40 mouse cellular contexts compared by ENCODE assay signal in genomic region chr11:114981866-114982265, GRCm38 (mm10). TPM values are rescaled to one million over a fixed set of nuclear protein-coding genes. Genes with fewer than 3 reads are reported as not detected.
DNase-seq lines count a peak whose midpoint lies in the region; ATAC-seq and TF ChIP-seq lines count a peak whose summit lies in the region.
"Had no signal": no experiment of that assay in that cellular context is flagged by ENCODE, and none has a peak within 500 bp of the region (broad histone marks: within the 10 kb centered on the region; RNA-seq: fewer than 3 reads in every experiment).

No protein-coding gene starts in this region.

- TF ChIP-seq EP300 in heart, postnatal 0 days (IDR thresholded peaks at IDR 0.05; ENCODE audit: low read depth), result no peak

- H3K9me3 ChIP-seq in heart, postnatal 0 days (replicated peaks; ENCODE audit: control insufficient read depth, low read length), result 0 out of 2 replicates have a peak, but pooled peaks cover 9% of the 10 kb centered on the region
- H3K9me3 ChIP-seq in heart, embryonic 11.5 days (replicated peaks; ENCODE audit: control insufficient read depth, low read length), result peaks cover 4% of the 10 kb centered on the region; the same call in 1 of the 2 replicates
- H3K9me3 ChIP-seq in kidney, embryonic 15.5 days (replicated peaks), result peaks cover 21% of the 10 kb centered on the region
- H3K9me3 ChIP-seq: heart, embryonic 15.5 days had no signal

- H3K4me1 ChIP-seq in heart, postnatal 0 days (ENCODE audit: control insufficient read depth, insufficient read depth), result no peaks in the 10 kb centered on the region
- no peaks in the 10 kb centered on the region for H3K4me1 ChIP-seq in heart, embryonic 11.5 days (ENCODE audit: control insufficient read depth, insufficient read depth, low read length)
- H3K4me1 ChIP-seq in kidney, embryonic 15.5 days, result no peaks in the 10 kb centered on the region
- H3K4me1 ChIP-seq: embryonic facial prominence, embryonic 12.5 days; heart, embryonic 15.5 days; limb, embryonic 10.5 days; limb, embryonic 15.5 days; liver, embryonic 13.5 days; midbrain, embryonic 12.5 days; neural tube, embryonic 13.5 days had no signal

- no peak overlapping the region for H3K9ac ChIP-seq in heart, postnatal 0 days (replicated peaks; ENCODE audit: low read depth, low read length)
- no peak overlapping the region for H3K9ac ChIP-seq in heart, embryonic 11.5 days (ENCODE audit: low read depth, low read length)
- H3K9ac ChIP-seq in kidney, embryonic 15.5 days, result no peak overlapping the region
- H3K9ac ChIP-seq: embryonic facial prominence, embryonic 12.5 days; heart, embryonic 15.5 days; hindbrain, embryonic 14.5 days; limb, embryonic 15.5 days; liver, embryonic 13.5 days; midbrain, embryonic 12.5 days; neural tube, embryonic 13.5 days had no signal

- intact Hi-C loops in gastrocnemius, postnatal 14 days (cut with DNase I; ENCODE audit: low total_unique reads), result no loop called here

- no peak for TF ChIP-seq CTCF in heart, postnatal 0 days (IDR thresholded peaks at IDR 0.05; ENCODE audit: low read depth)

- no peak for ATAC-seq in heart, postnatal 0 days (ENCODE audit: insufficient read depth, low read depth)
- no peak for ATAC-seq in heart, embryonic 11.5 days (replicated peaks; ENCODE audit: insufficient number of reproducible peaks, low FRiP score, low TSS enrichment)
- ATAC-seq in kidney, embryonic 15.5 days (replicated peaks; ENCODE audit: low FRiP score), result no peak
- ATAC-seq: forebrain, embryonic 14.5 days; intestine, postnatal 0 days; lung, postnatal 0 days; Patski had no signal

- WGBS in heart, postnatal 0 days, result 42% methylated on average over 4 of the region's 4 CpGs
- WGBS in heart, embryonic 11.5 days (ENCODE audit: insufficient replicate concordance), result 58% methylated on average over 4 of the region's 4 CpGs
- 83% methylated on average over 4 of the region's 4 CpGs for WGBS in kidney, embryonic 15.5 days

- no peak overlapping the region for H3K4me2 ChIP-seq in heart, postnatal 0 days (ENCODE audit: low read depth, low read length)
- H3K4me2 ChIP-seq in heart, embryonic 11.5 days, result no peak overlapping the region
- no peak overlapping the region for H3K4me2 ChIP-seq in kidney, embryonic 15.5 days
- H3K4me2 ChIP-seq: embryonic facial prominence, embryonic 12.5 days; heart, embryonic 15.5 days; hindbrain, embryonic 14.5 days; limb, embryonic 15.5 days; liver, embryonic 13.5 days; midbrain, embryonic 12.5 days; neural tube, embryonic 13.5 days had no signal

- H3K27ac ChIP-seq in heart, postnatal 0 days (ENCODE audit: low read depth), result no peak overlapping the region
- H3K27ac ChIP-seq in heart, embryonic 11.5 days (ENCODE audit: low read depth, low read length), result no peak overlapping the region
- H3K27ac ChIP-seq in kidney, embryonic 15.5 days, result no peak overlapping the region
- H3K27ac ChIP-seq: embryonic facial prominence, embryonic 12.5 days; gastrocnemius, adult 2 months; heart, embryonic 15.5 days; hindbrain, embryonic 14.5 days; limb, embryonic 10.5 days; limb, embryonic 15.5 days; liver, embryonic 13.5 days; midbrain, embryonic 12.5 days; neural tube, embryonic 13.5 days had no signal

- H3K27me3 ChIP-seq in heart, postnatal 0 days (ENCODE audit: control insufficient read depth, insufficient read depth, low read length), result no peaks in the 10 kb centered on the region
- H3K27me3 ChIP-seq in heart, embryonic 11.5 days (ENCODE audit: control insufficient read depth, insufficient read depth, low read length), result no peaks in the 10 kb centered on the region
- H3K27me3 ChIP-seq in kidney, embryonic 15.5 days, result no peaks in the 10 kb centered on the region
- H3K27me3 ChIP-seq: embryonic facial prominence, embryonic 12.5 days; heart, embryonic 15.5 days; limb, embryonic 15.5 days; liver, embryonic 13.5 days; midbrain, embryonic 12.5 days; neural tube, embryonic 13.5 days; Patski had no signal

- no peaks in the 10 kb centered on the region for H3K36me3 ChIP-seq in heart, postnatal 0 days (replicated peaks; ENCODE audit: control insufficient read depth, insufficient read depth, low read length)
- H3K36me3 ChIP-seq in heart, embryonic 11.5 days (ENCODE audit: control insufficient read depth, insufficient read depth, low read length), result no peaks in the 10 kb centered on the region
- no peaks in the 10 kb centered on the region for H3K36me3 ChIP-seq in kidney, embryonic 15.5 days
- H3K36me3 ChIP-seq: embryonic facial prominence, embryonic 12.5 days; heart, embryonic 15.5 days; limb, embryonic 10.5 days; limb, embryonic 15.5 days; liver, embryonic 13.5 days; midbrain, embryonic 12.5 days; neural tube, embryonic 13.5 days had no signal

- DNase-seq in heart, postnatal 0 days (ENCODE audit: low spot score), result peak; percentile 25
- peak; percentile 21 for DNase-seq in right cerebral cortex, adult 18-20 months
- DNase-seq in right cerebral cortex, postnatal 14 days, result no peak
- peak; percentile 35 for DNase-seq in NIH3T3 (ENCODE audit: low read depth)
- peak; percentile 18 for DNase-seq in telencephalon, adult 2 months (ENCODE audit: low read depth, low spot score)
- no peak for DNase-seq in gastrocnemius, postnatal 14 days
- DNase-seq: adrenal gland, postnatal 14 days; cerebellum, adult 9-10 months; embryo, embryonic 11 days; gastrocnemius, adult 2 months; kidney, postnatal 36 days; liver, embryonic 13.5 days; lung, adult 18-20 months; spleen, adult 18-20 months; thymus, adult 18-20 months; thymus, postnatal 25 days had no signal

- no peak overlapping the region for H3K4me3 ChIP-seq in heart, postnatal 0 days (ENCODE audit: low read depth, low read length)
- no peak overlapping the region for H3K4me3 ChIP-seq in heart, embryonic 11.5 days (ENCODE audit: low read depth, low read length)
- H3K4me3 ChIP-seq in kidney, embryonic 15.5 days (replicated peaks), result no peak overlapping the region
- H3K4me3 ChIP-seq: embryonic facial prominence, embryonic 12.5 days; gastrocnemius, adult 2 months; heart, embryonic 15.5 days; limb, embryonic 10.5 days; limb, embryonic 15.5 days; liver, embryonic 13.5 days; midbrain, embryonic 12.5 days; neural tube, embryonic 13.5 days had no signal

RNA-seq across cellular contexts. Expression of gene Cd300ld, which starts 7.9 kb away (rescaled TPM):
- not detected in 2 replicates for total RNA-seq in heart, postnatal 0 days (2014; rRNA removed; ENCODE audit: low replicate concordance)
- polyA plus RNA-seq in heart, postnatal 0 days (2015; fragmentation: Nextera tagmentation; extraction: Ambion mirVana), result 0.31 and 0.32 TPM in 2 replicates
- not detected in 2 replicates for polyA plus RNA-seq in heart, embryonic 11.5 days (2014; fragmentation: Nextera tagmentation; extraction: Ambion mirVana)
- total RNA-seq in gastrocnemius, postnatal 14 days (2021), result under 1 TPM; 0.24 to 0.37 TPM
- 0.10 and 0.26 TPM in 2 replicates for polyA plus RNA-seq in kidney, embryonic 15.5 days (2015; fragmentation: Nextera tagmentation; extraction: Ambion mirVana)
- total RNA-seq: layer of hippocampus, postnatal 25 days; midbrain, postnatal 0 days had no signal
- polyA plus RNA-seq: C2C12; embryonic facial prominence, embryonic 12.5 days; forebrain, embryonic 14.5 days; limb, embryonic 10.5 days; midbrain, postnatal 0 days; neural tube, embryonic 13.5 days had no signal

RNA-seq across cellular contexts. Expression of gene Cd300c, which starts 12.9 kb away (rescaled TPM):
- not detected in 2 replicates for total RNA-seq in heart, postnatal 0 days (2014; rRNA removed; ENCODE audit: low replicate concordance)
- not detected in 2 replicates for polyA plus RNA-seq in heart, postnatal 0 days (2015; fragmentation: Nextera tagmentation; extraction: Ambion mirVana)
- not detected in 2 replicates for polyA plus RNA-seq in heart, embryonic 11.5 days (2014; fragmentation: Nextera tagmentation; extraction: Ambion mirVana)
- total RNA-seq in gastrocnemius, postnatal 14 days (2021), result not detected
- not detected in 2 replicates for polyA plus RNA-seq in kidney, embryonic 15.5 days (2015; fragmentation: Nextera tagmentation; extraction: Ambion mirVana)
- total RNA-seq: adrenal gland, postnatal 14 days; CH12.LX; ES-E14; gastrocnemius, adult 2 months; gastrocnemius, postnatal 4 days; hematopoietic stem cell, adult 5-6 weeks; layer of hippocampus, adult 8-10 months; layer of hippocampus, postnatal 25 days; midbrain, postnatal 0 days had no signal
- polyA plus RNA-seq: C2C12; embryonic facial prominence, embryonic 12.5 days; forebrain, embryonic 14.5 days; frontal cortex, adult 2 months; heart, embryonic 15.5 days; hindbrain, embryonic 14.5 days; intestine, postnatal 0 days; kidney, embryonic 16.5 days; limb, embryonic 10.5 days; limb, embryonic 15.5 days; midbrain, embryonic 12.5 days; midbrain, postnatal 0 days; neural tube, embryonic 13.5 days; Patski; stomach, embryonic 16.5 days had no signal

RNA-seq across cellular contexts. Expression of gene Cd300c2, which starts 19.8 kb away (rescaled TPM):
- total RNA-seq in heart, postnatal 0 days (2014; rRNA removed; ENCODE audit: low replicate concordance), result 0.19 and 3.2 TPM in 2 replicates
- polyA plus RNA-seq in heart, postnatal 0 days (2015; fragmentation: Nextera tagmentation; extraction: Ambion mirVana), result 2.5 and 3.2 TPM in 2 replicates
- 0.93 and 0.96 TPM in 2 replicates for polyA plus RNA-seq in heart, embryonic 11.5 days (2014; fragmentation: Nextera tagmentation; extraction: Ambion mirVana)
- under 1 TPM; 0.64 to 0.84 TPM for total RNA-seq in gastrocnemius, postnatal 14 days (2021)
- 2.0 and 2.7 TPM in 2 replicates for polyA plus RNA-seq in kidney, embryonic 15.5 days (2015; fragmentation: Nextera tagmentation; extraction: Ambion mirVana)
- total RNA-seq: CH12.LX, ES-E14 had no signal
- polyA plus RNA-seq: C2C12 had no signal

RNA-seq across cellular contexts. Expression of gene Cd300ld2, which starts 34.1 kb away (rescaled TPM):
- total RNA-seq in heart, postnatal 0 days (2014; rRNA removed; ENCODE audit: low replicate concordance), result not detected in 2 replicates
- not detected in 2 replicates for polyA plus RNA-seq in heart, postnatal 0 days (2015; fragmentation: Nextera tagmentation; extraction: Ambion mirVana)
- polyA plus RNA-seq in heart, embryonic 11.5 days (2014; fragmentation: Nextera tagmentation; extraction: Ambion mirVana), result not detected in 2 replicates
- not detected for total RNA-seq in gastrocnemius, postnatal 14 days (2021)
- polyA plus RNA-seq in kidney, embryonic 15.5 days (2015; fragmentation: Nextera tagmentation; extraction: Ambion mirVana), result not detected in 2 replicates
- total RNA-seq: adrenal gland, postnatal 14 days; CH12.LX; ES-E14; gastrocnemius, adult 2 months; gastrocnemius, postnatal 4 days; hematopoietic stem cell, adult 5-6 weeks; layer of hippocampus, adult 8-10 months; layer of hippocampus, postnatal 25 days; midbrain, postnatal 0 days had no signal
- polyA plus RNA-seq: C2C12; embryonic facial prominence, embryonic 12.5 days; forebrain, embryonic 14.5 days; heart, embryonic 15.5 days; hindbrain, embryonic 14.5 days; intestine, postnatal 0 days; kidney, embryonic 16.5 days; limb, embryonic 10.5 days; limb, embryonic 15.5 days; liver, embryonic 13.5 days; lung, postnatal 0 days; midbrain, embryonic 12.5 days; midbrain, postnatal 0 days; neural tube, embryonic 13.5 days; Patski; stomach, embryonic 16.5 days had no signal

RNA-seq across cellular contexts. Expression of gene Cd300ld4, which starts 44.9 kb away (rescaled TPM):
- total RNA-seq in heart, postnatal 0 days (2014; rRNA removed; ENCODE audit: low replicate concordance), result not detected in 2 replicates
- polyA plus RNA-seq in heart, postnatal 0 days (2015; fragmentation: Nextera tagmentation; extraction: Ambion mirVana), result not detected in 2 replicates
- not detected in 2 replicates for polyA plus RNA-seq in heart, embryonic 11.5 days (2014; fragmentation: Nextera tagmentation; extraction: Ambion mirVana)
- 1 to 10 TPM in 1 of 2 experiments, not detected in 1; 1.1 TPM for total RNA-seq in gastrocnemius, postnatal 14 days (2021)
- not detected in 2 replicates for polyA plus RNA-seq in kidney, embryonic 15.5 days (2015; fragmentation: Nextera tagmentation; extraction: Ambion mirVana)
- total RNA-seq: adrenal gland, postnatal 14 days; CH12.LX; ES-E14; hematopoietic stem cell, adult 5-6 weeks; midbrain, postnatal 0 days had no signal
- polyA plus RNA-seq: C2C12; embryonic facial prominence, embryonic 12.5 days; forebrain, embryonic 14.5 days; heart, embryonic 15.5 days; hindbrain, embryonic 14.5 days; intestine, postnatal 0 days; kidney, embryonic 16.5 days; limb, embryonic 10.5 days; limb, embryonic 15.5 days; liver, embryonic 13.5 days; lung, postnatal 0 days; midbrain, embryonic 12.5 days; midbrain, postnatal 0 days; neural tube, embryonic 13.5 days; Patski; stomach, embryonic 16.5 days had no signal

Comparison
In these comparisons a context has a peak if more than half of its experiments do, and no peak if none do; other contexts are left out.
1. DNase-seq: peak in heart, postnatal 0 days (single experiment), right cerebral cortex, adult 18-20 months (single experiment), NIH3T3 (single experiment) and telencephalon, adult 2 months (single experiment); none in right cerebral cortex, postnatal 14 days (single experiment) and gastrocnemius, postnatal 14 days (single experiment).